ENCODE assay signal across 13 mouse cellular contexts in the genomic region with DNA sequence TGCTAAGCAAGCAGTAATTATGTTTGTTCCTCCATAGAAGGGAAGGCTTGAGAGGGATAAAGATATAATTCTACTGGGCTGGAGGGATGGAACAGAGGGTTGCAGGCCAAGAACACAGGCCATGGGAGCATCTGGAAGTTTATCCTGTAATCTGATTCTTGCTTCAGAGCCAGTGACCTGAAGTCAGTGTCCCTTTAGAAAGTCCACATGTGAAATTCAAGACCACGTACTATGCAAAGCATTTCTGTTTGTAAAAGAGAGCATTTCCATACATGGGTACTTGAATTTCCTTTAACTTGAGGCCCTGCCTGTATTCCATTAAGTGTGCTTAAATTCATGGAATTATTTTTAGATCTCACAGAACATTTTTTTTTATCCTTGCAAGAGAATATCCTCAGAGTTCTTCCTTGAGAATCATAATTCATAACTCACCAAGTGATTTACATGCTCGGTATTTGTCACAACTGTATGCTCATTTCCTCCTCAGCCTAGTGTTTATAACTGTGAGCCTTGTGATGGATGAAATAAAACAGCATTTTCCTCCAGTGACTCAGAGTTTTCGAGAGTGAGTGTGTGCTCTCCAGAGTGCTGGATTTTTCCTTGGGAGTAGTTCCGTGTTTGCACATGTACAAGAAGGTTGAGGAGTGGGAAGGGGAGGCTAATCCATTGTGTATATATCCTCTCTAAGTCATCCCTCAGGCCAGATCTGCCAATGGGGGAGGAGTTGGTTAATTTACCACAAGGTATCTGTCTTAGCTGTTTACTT.
DNase-seq lines count a peak whose midpoint lies in the region; ATAC-seq and TF ChIP-seq lines count a peak whose summit lies in the region.
"Had no signal": no experiment of that assay in that cellular context is flagged by ENCODE, and none has a peak within 500 bp of the region (broad histone marks: within the 10 kb centered on the region; RNA-seq: fewer than 3 reads in every experiment).

No protein-coding gene starts in this region.

- intact Hi-C loops in gastrocnemius, adult 2 months (cut with DNase I), result loop anchor here (1.0 kb wide), 1 partner anchor 17 kb away; no protein-coding TSS in a partner anchor

- H3K27me3 ChIP-seq in lung, embryonic 15.5 days, result no peaks in the 10 kb centered on the region
- no peaks in the 10 kb centered on the region for H3K27me3 ChIP-seq in lung, postnatal 0 days (replicated peaks; ENCODE audit: insufficient read depth, low read length)

- no peaks in the 10 kb centered on the region for H3K36me3 ChIP-seq in lung, embryonic 15.5 days
- H3K36me3 ChIP-seq in lung, postnatal 0 days (ENCODE audit: insufficient read depth, low read length), result no peaks in the 10 kb centered on the region

- H3K4me2 ChIP-seq in lung, embryonic 15.5 days, result no peak overlapping the region
- H3K4me2 ChIP-seq in lung, postnatal 0 days (replicated peaks; ENCODE audit: low read depth, low read length), result no peak overlapping the region

- no peaks in the 10 kb centered on the region for H3K9me3 ChIP-seq in lung, embryonic 15.5 days
- no peaks in the 10 kb centered on the region for H3K9me3 ChIP-seq in lung, postnatal 0 days (ENCODE audit: low read length)

- peaks cover 24% of the 10 kb centered on the region for H3K4me1 ChIP-seq in lung, embryonic 15.5 days
- peaks cover 15% of the 10 kb centered on the region; the same call in 1 of the 2 replicates for H3K4me1 ChIP-seq in lung, postnatal 0 days (ENCODE audit: insufficient read depth, low read depth, low read length)

- peak overlapping the region; percentile 69 for H3K27ac ChIP-seq in gastrocnemius, adult 2 months
- peak overlapping the region; percentile 81 for H3K27ac ChIP-seq in lung, embryonic 15.5 days
- H3K27ac ChIP-seq in lung, postnatal 0 days (ENCODE audit: low read length), result peak overlapping the region; percentile 83
- H3K27ac ChIP-seq: left cerebral cortex, adult 2 months had no signal

- peak; percentile 23 for DNase-seq in gastrocnemius, adult 2 months
- no peak for DNase-seq in gastrocnemius, postnatal 4 days (ENCODE audit: low spot score in 2 of 2)
- no peak for DNase-seq in lung, postnatal 14 days
- DNase-seq in lung, postnatal 0 days (ENCODE audit: low spot score), result peak; percentile 88
- no peak for DNase-seq in cerebellum, adult 9-10 months
- no peak for DNase-seq in thymus, postnatal 25 days
- DNase-seq in ovary, postnatal 14 days (ENCODE audit: low spot score), result no peak
- DNase-seq: adrenal gland, postnatal 25 days; cerebellum, adult 11-12 months; retina, postnatal 1 day had no signal

- no peak overlapping the region for H3K4me3 ChIP-seq in gastrocnemius, adult 2 months
- H3K4me3 ChIP-seq in lung, embryonic 15.5 days, result no peak overlapping the region
- no peak overlapping the region for H3K4me3 ChIP-seq in lung, postnatal 0 days (ENCODE audit: low read depth, low read length)
- H3K4me3 ChIP-seq: erythroblast, embryonic 14.5 days; left cerebral cortex, adult 2 months had no signal

- ATAC-seq in lung, embryonic 15.5 days (ENCODE audit: borderline replicate concordance, extremely low read depth, low FRiP score, low TSS enrichment), result no peak
- peak; percentile 81 for ATAC-seq in lung, postnatal 0 days

- no peak overlapping the region for H3K9ac ChIP-seq in lung, embryonic 15.5 days
- no peak overlapping the region for H3K9ac ChIP-seq in lung, postnatal 0 days (replicated peaks; ENCODE audit: low read depth)

- 14% methylated on average over 4 of the region's 4 CpGs for WGBS in lung, embryonic 15.5 days
- WGBS in lung, postnatal 0 days, result 15% methylated on average over 4 of the region's 4 CpGs

- TF ChIP-seq CTCF in gastrocnemius, adult 2 months (IDR thresholded peaks at IDR 0.05), result no peak
- no peak for TF ChIP-seq CTCF in lung, postnatal 0 days (IDR thresholded peaks at IDR 0.05)

- peak; percentile 94 for TF ChIP-seq EP300 in lung, postnatal 0 days (IDR thresholded peaks at IDR 0.05)

Comparison
In these comparisons a context has a peak if more than half of its experiments do, and no peak if none do; other contexts are left out.
1. DNase-seq: peak in gastrocnemius, adult 2 months (single experiment) and lung, postnatal 0 days (single experiment); none in gastrocnemius, postnatal 4 days (0 of 2), lung, postnatal 14 days (single experiment), cerebellum, adult 9-10 months (single experiment), thymus, postnatal 25 days (single experiment) and ovary, postnatal 14 days (single experiment).
2. Peak in every context shown above with its lines, with median percentiles within 50 percentile points of each other: H3K27ac ChIP-seq.